Mouse (Mus musculus): ENCODE measurements at regions not wholly inside any gene's neighbourhood (a gene's known extent, or its start where the extent isn't known, plus 50 kb on each side); places are given as distances from the start of the nearest gene placed in this dataset.

DNA sequence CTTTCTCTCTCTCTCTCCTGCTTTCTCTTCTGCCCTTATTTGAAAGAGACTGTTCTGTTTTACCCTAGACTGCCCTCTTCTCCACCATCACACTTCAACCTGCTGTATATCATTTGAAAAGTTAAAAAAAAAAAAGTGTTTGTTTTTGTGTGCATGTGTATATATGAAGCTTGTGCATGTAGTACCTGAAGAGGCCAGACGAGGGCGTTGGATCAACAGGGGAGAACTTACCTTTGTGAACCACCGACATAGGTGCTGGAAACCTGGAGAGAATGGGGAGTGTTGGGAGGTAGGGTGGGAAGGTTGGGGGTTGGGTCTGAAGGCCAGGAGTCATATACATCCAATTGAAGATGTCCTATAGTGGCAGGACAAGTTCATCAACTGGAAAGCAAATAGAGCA lies 81.0 kb upstream of the Eif4g2 start:
- WGBS: 57% methylated on average over 3 of the region's 3 CpGs
- Histone ChIP-seq H3K4me3 (ENCODE audit: low read depth, low read length) (no peak overlapping the region), H3K27me3 (ENCODE audit: control insufficient read depth, insufficient read depth, low read length) (no peaks in the 10 kb centered on the region), H3K27ac (ENCODE audit: insufficient read depth, low read depth, low read length) (no peak overlapping the region), H3K4me1 (ENCODE audit: control insufficient read depth, insufficient read depth, insufficient read length, low read length) (peaks cover 9% of the 10 kb centered on the region; the same call in 1 of the 2 replicates), H3K36me3 (ENCODE audit: control insufficient read depth, insufficient read depth, low read length) (no peaks in the 10 kb centered on the region)
- TF ChIP-seq CTCF (IDR thresholded peaks at IDR 0.05; ENCODE audit: extremely low read depth, insufficient read length, insufficient replicate concordance, low read depth, low read length): peak; percentile 35; the same call in 1 of the 2 replicates
- TF ChIP-seq POLR2A (IDR thresholded peaks at IDR 0.05; ENCODE audit: low read depth, low read length): no peak

DNA sequence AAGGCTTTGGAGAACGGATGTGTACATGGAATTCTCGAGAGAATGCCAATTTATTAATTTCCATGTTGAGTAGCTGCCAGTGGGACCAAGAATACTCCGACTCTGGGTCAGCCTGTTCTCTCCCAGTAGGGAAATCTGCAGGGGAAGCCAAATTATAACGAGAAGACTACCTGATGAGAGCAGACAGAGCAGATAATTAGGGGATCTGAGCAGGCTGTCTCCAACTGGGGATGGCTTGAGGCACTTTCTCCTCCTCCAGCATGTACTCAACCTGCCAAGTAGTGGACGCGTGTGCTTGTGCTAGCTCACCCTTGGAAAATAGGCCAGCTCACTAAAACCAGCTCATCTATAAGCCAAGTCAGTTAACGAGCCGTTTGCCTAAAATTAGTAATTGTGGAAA lies 80.5 kb upstream of the Eif4g2 start:
- Histone ChIP-seq H3K4me1 (ENCODE audit: control insufficient read depth, insufficient read depth, insufficient read length, low read length) (peaks cover 7% of the 10 kb centered on the region; the same call in 1 of the 2 replicates), H3K27ac (ENCODE audit: insufficient read depth, low read depth, low read length) (no peak overlapping the region), H3K27me3 (ENCODE audit: control insufficient read depth, insufficient read depth, low read length) (no peaks in the 10 kb centered on the region), H3K4me3 (ENCODE audit: low read depth, low read length) (no peak overlapping the region), H3K36me3 (ENCODE audit: control insufficient read depth, insufficient read depth, low read length) (no peaks in the 10 kb centered on the region)
- TF ChIP-seq POLR2A (IDR thresholded peaks at IDR 0.05; ENCODE audit: low read depth, low read length) (no peak), CTCF (IDR thresholded peaks at IDR 0.05; ENCODE audit: extremely low read depth, insufficient read length, insufficient replicate concordance, low read depth, low read length) (no peak)
- WGBS: 83% methylated on average over 8 of the region's 8 CpGs

DNA sequence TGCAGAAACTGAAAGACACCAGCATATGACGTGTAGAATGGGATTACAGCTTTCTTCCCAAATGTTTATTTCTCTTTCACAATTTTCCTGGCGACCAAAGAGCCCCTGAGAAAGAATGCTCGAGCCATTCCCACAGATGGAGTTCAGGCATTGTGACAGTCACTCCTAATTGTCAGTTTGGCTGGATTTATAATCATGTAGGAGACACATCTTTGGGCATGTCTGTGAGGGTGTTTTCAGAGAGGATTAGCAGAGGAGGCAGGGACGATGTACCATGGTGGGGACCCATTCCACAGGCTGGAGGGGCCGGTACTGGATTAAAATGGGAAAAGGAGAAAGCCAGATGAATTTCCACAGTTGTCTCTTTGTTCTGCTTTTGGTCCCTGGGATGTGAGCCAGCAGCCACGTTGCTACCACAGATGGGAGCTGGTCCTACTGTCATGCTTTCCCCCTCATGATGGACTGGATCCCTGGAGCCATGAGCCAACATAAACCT lies 76.0 kb upstream of the Eif4g2 start:
- Histone ChIP-seq H3K4me3 (ENCODE audit: low read depth, low read length) (no peak overlapping the region), H3K4me1 (ENCODE audit: control insufficient read depth, insufficient read depth, insufficient read length, low read length) (peaks cover 13% of the 10 kb centered on the region), H3K36me3 (ENCODE audit: control insufficient read depth, insufficient read depth, low read length) (no peaks in the 10 kb centered on the region), H3K27ac (ENCODE audit: insufficient read depth, low read depth, low read length) (no peak overlapping the region), H3K27me3 (ENCODE audit: control insufficient read depth, insufficient read depth, low read length) (no peaks in the 10 kb centered on the region)
- TF ChIP-seq POLR2A (IDR thresholded peaks at IDR 0.05; ENCODE audit: low read depth, low read length): no peak
- TF ChIP-seq CTCF (IDR thresholded peaks at IDR 0.05; ENCODE audit: extremely low read depth, insufficient read length, insufficient replicate concordance, low read depth, low read length): no peak
- 66% methylated on average over 6 of the region's 6 CpGs for WGBS

DNA sequence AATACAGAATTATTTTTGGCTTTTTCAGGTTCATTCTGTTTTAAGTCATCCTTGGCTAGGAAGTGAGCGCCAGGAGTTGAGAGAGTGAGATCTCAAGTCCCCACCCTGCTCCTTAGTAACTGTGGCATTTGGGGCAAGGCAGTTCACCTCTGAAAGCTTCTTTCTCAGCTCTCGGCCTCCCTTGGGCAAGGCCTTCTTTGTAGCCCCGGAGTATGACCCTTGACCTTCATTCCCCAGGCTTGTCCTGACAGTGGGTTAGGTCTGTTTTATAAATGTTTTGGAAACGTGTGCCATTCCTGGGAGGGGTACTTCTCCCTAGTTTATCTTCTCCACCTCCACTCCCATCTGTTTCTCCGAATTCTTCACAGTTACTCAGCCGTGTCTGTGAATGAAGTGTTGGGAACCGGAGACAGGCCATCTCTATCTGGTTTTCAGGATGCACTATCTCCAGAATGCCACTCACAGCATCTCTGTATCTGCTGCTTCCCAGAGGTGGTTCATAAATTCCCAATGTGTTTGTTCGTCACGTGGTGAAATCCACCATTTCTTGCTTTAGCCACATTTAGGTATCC lies 75.0 kb upstream of the Eif4g2 start:
- WGBS: 73% methylated on average over 9 of the region's 9 CpGs
- Histone ChIP-seq H3K36me3 (ENCODE audit: control insufficient read depth, insufficient read depth, low read length) (no peaks in the 10 kb centered on the region), H3K27ac (ENCODE audit: insufficient read depth, low read depth, low read length) (no peak overlapping the region), H3K27me3 (ENCODE audit: control insufficient read depth, insufficient read depth, low read length) (no peaks in the 10 kb centered on the region), H3K4me3 (ENCODE audit: low read depth, low read length) (no peak overlapping the region), H3K4me1 (ENCODE audit: control insufficient read depth, insufficient read depth, insufficient read length, low read length) (peaks cover 13% of the 10 kb centered on the region)
- no peak for TF ChIP-seq CTCF (IDR thresholded peaks at IDR 0.05; ENCODE audit: extremely low read depth, insufficient read length, insufficient replicate concordance, low read depth, low read length)
- no peak for TF ChIP-seq POLR2A (IDR thresholded peaks at IDR 0.05; ENCODE audit: low read depth, low read length)

DNA sequence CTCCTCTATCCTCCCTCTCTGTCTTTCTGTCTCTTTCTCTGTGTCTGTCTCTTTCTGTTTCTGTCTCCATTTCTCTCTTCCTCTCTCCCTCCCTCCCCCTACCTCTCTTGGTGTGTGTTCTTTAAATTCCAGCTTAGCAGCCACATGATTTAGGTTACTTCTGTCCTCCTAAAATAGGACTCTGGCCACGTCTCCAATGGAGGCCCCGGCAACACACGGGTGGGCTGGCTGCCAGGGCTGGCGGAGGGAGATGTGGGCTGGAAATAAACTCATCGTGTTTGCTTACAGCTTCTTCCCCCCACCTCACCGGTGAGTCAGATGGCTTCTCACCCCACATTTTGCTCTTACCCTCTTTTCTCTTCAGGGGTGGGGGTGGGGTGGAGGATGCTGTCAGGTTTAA lies 74.5 kb upstream of the Eif4g2 start:
- no peak overlapping the region for H3K27ac ChIP-seq (ENCODE audit: insufficient read depth, low read depth, low read length)

DNA sequence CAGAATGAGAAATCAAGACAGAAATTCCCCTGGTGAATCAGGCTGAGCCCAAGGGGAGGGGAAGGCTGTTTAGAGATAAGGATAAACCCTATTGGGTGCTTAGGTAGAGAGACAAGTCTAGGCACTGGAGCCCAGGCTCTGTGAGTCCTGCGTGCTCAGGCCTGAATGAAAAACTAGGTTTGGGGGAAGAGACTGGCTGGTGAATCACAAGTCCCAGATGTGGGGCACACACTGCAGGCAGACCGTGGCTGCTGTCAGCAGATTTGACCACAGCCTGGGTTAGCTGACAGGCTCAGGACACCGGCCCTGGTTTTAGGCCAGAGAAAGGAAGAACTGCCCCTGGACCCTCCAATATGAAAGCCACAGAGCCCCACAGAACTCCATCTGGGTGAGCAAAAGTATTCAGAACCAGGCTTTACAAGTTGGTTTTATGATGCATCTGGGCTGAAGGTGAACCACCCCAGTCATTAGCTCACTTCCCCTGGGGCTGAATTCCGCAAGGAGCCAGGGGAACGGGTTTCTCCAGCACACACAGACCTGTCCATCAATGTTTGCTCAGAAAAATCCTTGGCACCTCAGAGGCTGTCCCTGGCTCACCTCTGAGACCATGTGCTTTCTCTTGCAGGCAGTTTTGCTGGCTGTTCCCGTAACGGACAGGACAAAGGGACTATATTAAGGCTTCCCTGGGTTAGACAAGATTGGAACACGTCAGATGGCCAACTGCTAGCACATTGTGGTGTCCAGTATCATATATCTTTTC lies 73.8 kb upstream of the Eif4g2 start:
- TF ChIP-seq POLR2A (IDR thresholded peaks at IDR 0.05; ENCODE audit: low read depth, low read length) (no peak), CTCF (IDR thresholded peaks at IDR 0.05; ENCODE audit: extremely low read depth, insufficient read length, insufficient replicate concordance, low read depth, low read length) (no peak)
- WGBS: 38% methylated on average over 8 of the region's 8 CpGs
- Histone ChIP-seq H3K27me3 (ENCODE audit: control insufficient read depth, insufficient read depth, low read length) (no peaks in the 10 kb centered on the region), H3K27ac (ENCODE audit: insufficient read depth, low read depth, low read length) (0 out of 2 replicates have a peak overlapping the region, but pooled peaks have one; percentile 0), H3K36me3 (ENCODE audit: control insufficient read depth, insufficient read depth, low read length) (no peaks in the 10 kb centered on the region), H3K4me3 (ENCODE audit: low read depth, low read length) (no peak overlapping the region), H3K4me1 (ENCODE audit: control insufficient read depth, insufficient read depth, insufficient read length, low read length) (peaks cover 13% of the 10 kb centered on the region)

More for the DNA sequence above, 74.5 kb upstream of the Eif4g2 start:
- Histone ChIP-seq H3K27me3 (ENCODE audit: control insufficient read depth, insufficient read depth, low read length) (no peaks in the 10 kb centered on the region), H3K4me3 (ENCODE audit: low read depth, low read length) (no peak overlapping the region), H3K4me1 (ENCODE audit: control insufficient read depth, insufficient read depth, insufficient read length, low read length) (peaks cover 13% of the 10 kb centered on the region), H3K36me3 (ENCODE audit: control insufficient read depth, insufficient read depth, low read length) (no peaks in the 10 kb centered on the region)
- 12% methylated on average over 6 of the region's 6 CpGs for WGBS
- TF ChIP-seq POLR2A (IDR thresholded peaks at IDR 0.05; ENCODE audit: low read depth, low read length) (no peak), CTCF (IDR thresholded peaks at IDR 0.05; ENCODE audit: extremely low read depth, insufficient read length, insufficient replicate concordance, low read depth, low read length) (no peak)

DNA sequence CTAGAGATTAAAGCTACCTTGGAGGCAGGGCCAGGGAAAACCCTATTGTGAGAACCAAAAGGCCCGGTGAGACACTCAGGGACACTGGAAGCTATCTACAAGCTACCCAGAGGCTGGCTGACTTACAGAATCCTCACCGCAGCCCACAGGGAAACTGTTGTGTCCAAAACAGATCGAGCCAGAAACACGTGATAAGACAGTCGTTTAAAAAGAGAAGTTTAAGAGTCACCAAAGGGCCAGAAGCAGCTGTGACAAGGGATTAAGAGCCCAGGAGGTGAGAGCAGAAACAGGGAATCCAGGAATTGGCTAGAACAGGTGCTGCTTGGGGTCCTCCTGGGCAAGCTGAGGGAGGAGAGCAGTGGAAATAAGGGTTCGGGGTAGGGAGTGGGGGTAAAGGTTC lies 73.2 kb upstream of the Eif4g2 start:
- Histone ChIP-seq H3K27me3 (ENCODE audit: control insufficient read depth, insufficient read depth, low read length) (no peaks in the 10 kb centered on the region), H3K27ac (ENCODE audit: insufficient read depth, low read depth, low read length) (no peak overlapping the region), H3K4me1 (ENCODE audit: control insufficient read depth, insufficient read depth, insufficient read length, low read length) (peaks cover 11% of the 10 kb centered on the region), H3K4me3 (ENCODE audit: low read depth, low read length) (no peak overlapping the region), H3K36me3 (ENCODE audit: control insufficient read depth, insufficient read depth, low read length) (no peaks in the 10 kb centered on the region)
- TF ChIP-seq POLR2A (IDR thresholded peaks at IDR 0.05; ENCODE audit: low read depth, low read length): no peak
- whole genome bisulfite sequencing: 62% methylated on average over 6 of the region's 6 CpGs
